Mouse (Mus musculus): ENCODE results near the gene Zfp804b.

DNA sequence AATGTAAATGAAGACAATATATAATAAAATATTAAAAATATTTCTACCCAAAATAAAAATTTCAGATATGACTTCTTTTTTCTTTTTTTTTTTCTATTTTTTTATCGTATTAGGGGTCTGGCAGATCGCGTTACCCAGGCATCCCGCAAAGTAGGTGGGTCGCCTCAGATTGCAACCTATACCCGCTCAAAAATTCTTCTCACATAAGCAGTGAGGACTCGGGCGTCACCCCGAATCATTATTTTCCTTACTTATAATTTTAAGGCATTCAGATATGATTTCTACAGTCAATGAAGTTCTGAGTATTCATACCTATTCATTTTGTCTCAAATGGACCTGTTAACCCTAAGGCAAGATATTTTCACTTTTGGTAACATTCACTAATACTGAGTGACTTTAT lies 167.0 kb downstream of the Zfp804b start:
- TF ChIP-seq CTCF (IDR thresholded peaks at IDR 0.05; ENCODE audit: low read depth, low read length) (no peak), TAL1 (conservative IDR thresholded peaks at IDR 0.05; ENCODE audit: low read depth, low read length) (no peak), POLR2AphosphoS5 (IDR thresholded peaks at IDR 0.05; ENCODE audit: insufficient replicate concordance, low read depth, low read length) (no peak)

All from G1E (cell line).